Mouse (Mus musculus): ENCODE measurements around the gene Etv4.

Etv4 gene

DNA sequence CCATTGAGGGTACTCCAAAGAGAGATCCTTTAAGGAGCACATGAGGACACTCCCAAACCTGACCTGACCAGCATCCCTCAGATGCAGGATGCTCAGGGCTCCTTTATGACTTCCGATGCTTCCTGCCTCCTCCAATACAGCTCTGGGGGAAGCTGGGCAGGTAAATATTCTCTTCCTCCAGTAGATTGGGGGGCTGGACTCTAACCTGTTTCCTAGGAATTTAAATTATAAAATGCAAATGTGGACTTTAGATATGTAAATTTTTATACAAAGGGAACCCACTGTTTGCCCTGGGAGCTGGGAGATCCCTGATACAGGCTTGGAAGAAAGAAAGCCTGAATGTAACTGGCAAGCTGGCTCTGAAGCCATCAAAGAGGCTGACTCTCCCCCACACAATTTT lies 2.3 kb upstream of the Etv4 start:
- in situ Hi-C loops (cut with MboI; ENCODE audit: low sequenced_read_pairs) = no loop called here

DNA sequence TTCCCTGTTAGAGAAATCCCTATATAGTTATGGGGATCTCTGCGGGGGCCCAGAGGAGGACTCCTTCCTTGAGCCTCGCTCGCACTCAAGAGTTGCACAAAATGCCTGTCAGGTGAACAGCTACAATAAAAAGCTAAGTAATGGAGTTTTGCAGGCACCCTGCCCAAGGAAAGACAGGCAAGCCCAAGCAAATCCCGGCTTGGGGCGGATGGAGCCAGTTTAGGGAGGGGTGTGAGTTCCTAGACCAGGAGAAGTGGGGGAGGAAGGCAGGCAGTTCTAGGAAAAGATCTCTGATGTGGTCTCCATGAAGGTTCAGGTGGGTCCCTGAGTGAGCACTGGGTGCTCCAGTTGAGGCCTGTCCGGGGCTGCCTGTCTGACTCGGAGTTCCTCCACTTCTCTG lies 1.5 kb upstream of the Etv4 start:
- in situ Hi-C loops (cut with MboI; ENCODE audit: low sequenced_read_pairs) = no loop called here

DNA sequence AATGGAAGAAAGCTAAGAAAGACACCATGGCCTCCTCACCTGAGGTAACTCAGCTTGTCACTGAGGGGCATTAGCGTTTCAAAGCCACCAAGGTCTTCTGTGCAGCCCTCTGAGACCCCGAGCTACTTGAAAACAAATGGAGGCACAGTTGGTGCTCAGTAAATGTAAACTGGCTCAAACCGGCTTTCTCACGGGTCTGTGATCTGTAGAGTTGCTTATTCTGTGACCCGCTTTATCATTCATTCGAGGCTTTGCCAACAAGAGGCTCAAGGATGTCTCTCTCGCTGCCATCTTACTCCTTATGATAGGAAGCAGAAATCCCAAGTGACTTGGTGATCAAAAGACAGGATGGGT lies 658 bp upstream of the Etv4 start:
- in situ Hi-C loops (cut with MboI; ENCODE audit: low sequenced_read_pairs) = no loop called here

DNA sequence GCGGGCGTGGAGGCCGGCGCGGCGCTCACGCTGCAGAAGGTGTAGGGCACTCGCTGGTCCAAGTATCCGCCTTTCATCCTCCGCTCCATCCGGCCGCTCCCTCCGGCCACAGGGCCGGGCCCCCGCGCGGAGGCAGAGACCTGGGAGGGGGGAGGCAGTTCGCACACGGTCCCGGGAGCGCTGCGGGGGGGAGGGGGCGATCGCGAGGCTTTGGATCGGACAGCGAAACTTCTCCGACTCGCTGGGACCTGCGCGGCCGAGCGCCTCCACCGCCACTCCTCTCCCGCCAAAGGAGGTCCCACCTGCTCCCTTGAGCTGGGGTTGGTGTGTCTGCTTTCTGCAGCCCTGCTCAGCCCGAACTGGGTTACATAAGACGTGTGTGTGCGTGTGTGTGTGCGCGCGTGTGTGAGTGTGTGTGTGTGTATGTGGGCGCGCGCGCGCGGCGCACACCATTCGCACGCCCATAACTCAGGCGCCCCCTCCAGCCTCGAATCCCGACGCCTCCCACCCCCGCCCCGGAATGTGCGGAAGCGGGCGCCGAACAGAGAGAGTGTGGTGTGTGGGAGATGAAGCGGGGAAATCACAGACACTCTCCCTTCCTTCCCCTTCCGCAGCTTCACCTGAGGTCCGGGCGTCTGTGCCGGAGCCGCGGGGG lies 556 bp downstream of the Etv4 start:
- in situ Hi-C loops (cut with MboI; ENCODE audit: low sequenced_read_pairs) = no loop called here

DNA sequence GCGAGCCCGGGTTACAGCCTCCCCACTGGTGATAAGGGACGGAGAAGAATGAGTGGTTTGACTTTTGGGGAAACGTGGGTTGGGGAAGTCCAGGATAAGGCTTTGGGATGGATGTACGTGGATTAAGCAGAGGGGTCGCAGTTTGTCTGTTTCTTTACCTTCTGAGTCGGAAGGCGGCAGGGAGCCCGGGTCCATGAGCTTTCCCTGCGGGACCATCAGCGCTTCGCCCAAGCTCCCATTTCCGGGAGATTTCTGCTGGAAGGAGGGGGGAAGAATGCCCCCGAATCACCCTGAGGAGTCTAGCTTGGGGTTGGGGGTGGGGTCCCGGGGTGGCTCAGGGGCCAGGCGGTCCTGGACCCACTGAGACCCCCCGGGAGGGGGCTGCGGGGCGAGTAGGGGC lies 1.1 kb downstream of the Etv4 start:
- in situ Hi-C loops (cut with MboI; ENCODE audit: low sequenced_read_pairs) = no loop called here

DNA sequence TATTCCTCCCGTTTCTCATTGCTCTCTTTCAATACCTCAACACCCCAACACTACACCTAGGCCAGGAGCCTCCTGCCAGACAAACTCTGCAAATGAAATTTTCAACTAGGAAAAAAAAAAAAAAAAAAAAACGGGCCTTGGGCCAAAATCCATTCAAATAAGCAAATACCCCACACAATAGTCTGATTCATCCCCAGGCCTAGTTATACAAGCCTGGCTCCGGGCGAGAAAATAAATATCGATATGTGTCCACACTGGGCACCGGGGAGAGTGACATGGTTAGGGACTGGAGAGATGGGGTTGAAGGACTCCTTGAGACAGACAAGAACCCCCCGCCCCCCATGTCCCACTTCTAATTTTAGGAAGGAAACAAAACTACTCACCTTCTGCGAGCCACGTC lies 1.6 kb downstream of the Etv4 start:
- in situ Hi-C loops (cut with MboI; ENCODE audit: low sequenced_read_pairs) = no loop called here

DNA sequence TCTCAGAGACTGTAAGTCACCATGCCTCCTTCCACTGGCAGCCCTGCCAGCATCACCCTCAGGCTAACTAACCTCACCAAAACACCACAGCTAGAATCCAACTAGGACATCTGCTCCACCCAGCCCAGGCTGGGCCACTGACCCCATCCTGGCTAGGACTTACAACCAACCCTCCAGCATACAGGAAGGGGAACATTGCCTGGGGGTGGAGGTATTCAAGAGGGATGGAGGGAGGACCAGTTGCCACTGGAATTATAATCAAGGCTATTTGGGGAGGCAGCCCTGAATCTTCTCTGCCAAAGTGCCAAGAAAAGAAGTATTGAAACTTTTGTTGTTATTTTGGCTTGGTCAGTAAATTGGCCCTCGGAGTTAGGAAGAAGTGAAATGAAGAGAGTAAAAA lies 2.0 kb downstream of the Etv4 start:
- in situ Hi-C loops (cut with MboI; ENCODE audit: low sequenced_read_pairs) = no loop called here

DNA sequence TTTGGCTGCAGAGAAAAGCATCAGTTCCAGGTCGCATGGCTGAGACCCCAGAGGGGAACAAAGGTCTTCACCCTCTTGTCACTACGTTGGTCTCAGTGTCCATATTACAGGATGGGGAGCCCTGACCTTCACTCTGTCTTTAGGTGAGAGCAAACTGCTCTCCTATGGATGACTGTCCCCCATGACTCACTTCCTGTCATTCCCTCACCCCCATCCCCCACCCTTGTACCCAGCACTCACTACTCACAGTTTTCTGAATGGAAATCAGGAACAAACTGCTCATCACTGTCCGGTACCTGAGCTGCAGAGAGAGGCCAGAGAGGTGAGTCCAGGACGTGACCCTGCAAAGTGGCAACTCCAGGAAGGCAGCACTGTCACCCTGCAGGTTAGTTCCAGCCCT lies 8.3 kb downstream of the Etv4 start:
- in situ Hi-C loops (cut with MboI; ENCODE audit: low sequenced_read_pairs) = no loop called here

DNA sequence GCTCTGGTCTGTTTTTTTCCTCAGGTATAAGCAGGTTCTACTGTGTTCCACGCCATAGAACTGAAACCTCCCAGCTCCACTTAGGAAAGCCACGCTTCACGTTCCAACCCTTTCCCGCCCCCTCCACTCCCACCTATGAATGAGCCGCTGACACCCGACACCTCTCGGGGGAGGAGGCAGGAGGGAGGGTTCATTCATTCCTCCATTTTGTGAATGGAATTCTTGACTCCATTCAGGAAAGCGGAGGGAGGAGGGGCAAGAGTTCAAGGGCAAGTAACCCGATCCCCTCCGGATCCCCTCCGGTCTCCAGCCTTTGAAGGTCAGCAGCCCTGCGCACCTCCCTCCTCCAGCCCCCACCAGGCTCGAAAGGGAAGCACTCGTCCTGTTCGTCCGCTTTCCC lies 12.7 kb downstream of the Etv4 start:
- in situ Hi-C loops (cut with MboI; ENCODE audit: low sequenced_read_pairs) = no loop called here

DNA sequence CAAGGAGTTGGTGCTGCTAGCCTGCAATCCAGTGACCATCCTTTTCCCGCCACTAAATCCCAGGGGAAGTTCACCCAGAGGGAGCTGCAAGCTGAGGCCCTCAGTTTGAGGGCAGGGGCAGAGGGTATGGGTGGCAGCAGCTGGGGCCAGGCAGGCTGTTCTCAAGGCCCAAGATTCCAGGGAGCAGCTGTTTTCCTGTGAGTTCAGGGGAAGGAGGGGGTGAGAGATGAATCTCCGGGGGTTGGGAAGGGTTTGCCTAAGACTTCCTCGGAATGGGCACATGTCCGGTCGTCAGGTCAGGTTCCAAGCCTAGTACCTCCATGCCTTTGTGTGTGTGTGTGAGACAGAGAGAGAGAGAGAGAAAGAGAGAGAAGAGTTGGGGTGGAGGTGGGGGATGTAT lies 13.1 kb downstream of the Etv4 start:
- in situ Hi-C loops (cut with MboI; ENCODE audit: low sequenced_read_pairs) = no loop called here

DNA sequence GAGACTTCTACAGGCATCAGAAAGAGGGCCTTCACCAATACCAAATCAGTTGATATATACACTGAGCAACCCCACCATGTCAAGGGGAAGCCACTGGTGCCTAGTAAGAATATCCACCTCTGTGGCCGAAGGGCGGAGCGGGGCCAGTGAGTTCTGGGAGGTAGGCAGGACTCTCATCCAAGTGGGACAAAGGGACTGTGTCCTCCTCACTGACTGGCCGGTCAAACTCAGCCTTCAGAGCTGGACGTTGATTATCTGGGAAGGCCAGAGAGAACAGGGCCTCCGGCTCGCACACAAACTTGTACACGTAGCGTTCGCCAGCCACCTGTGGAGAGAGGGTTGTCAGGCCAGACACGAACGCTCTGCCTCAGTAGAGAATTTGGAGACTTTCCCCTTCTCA lies 14.9 kb downstream of the Etv4 start:
- in situ Hi-C loops (cut with MboI; ENCODE audit: low sequenced_read_pairs) = no loop called here

DNA sequence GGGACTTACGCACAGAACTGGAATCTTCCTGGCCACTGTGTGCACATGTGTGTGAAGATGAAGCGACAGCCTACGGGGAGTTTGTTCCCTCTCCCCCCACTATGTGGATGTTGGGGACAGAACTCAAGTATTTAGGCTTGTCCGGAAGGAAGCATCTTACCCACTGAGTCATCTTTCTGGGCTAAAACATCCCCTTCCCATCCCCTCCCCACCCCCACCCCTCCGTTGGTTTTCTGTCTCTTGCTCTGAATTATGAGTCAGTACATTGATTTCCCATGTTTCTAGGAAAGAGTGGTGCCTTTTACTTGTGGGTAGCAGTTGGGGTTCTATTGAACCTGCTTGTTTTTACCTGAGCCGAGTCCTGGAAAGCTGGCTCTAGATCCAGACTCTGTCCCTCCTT lies 16.4 kb downstream of the Etv4 start:
- in situ Hi-C loops (cut with MboI; ENCODE audit: low sequenced_read_pairs) = no loop called here

DNA sequence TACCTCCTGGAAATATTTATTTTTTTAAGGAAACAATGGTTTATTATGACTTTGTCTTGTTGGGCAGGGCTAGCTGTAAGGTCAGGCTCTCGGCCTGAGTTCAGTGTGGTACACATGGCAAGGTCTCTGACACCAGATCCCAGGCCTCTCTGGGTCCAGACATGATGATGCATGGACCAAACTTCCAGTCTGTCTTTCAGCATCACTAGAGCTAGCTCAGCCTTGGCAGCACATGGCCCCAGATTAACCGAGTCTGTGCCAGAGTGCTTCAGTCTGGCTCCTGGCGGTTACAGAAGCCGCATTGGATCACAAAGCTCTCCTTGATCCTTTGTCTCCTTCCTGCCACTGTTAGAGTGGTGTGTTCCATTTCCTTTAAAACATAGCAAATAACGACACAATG lies 17.8 kb downstream of the Etv4 start:
- in situ Hi-C loops (cut with MboI; ENCODE audit: low sequenced_read_pairs) = no loop called here

DNA sequence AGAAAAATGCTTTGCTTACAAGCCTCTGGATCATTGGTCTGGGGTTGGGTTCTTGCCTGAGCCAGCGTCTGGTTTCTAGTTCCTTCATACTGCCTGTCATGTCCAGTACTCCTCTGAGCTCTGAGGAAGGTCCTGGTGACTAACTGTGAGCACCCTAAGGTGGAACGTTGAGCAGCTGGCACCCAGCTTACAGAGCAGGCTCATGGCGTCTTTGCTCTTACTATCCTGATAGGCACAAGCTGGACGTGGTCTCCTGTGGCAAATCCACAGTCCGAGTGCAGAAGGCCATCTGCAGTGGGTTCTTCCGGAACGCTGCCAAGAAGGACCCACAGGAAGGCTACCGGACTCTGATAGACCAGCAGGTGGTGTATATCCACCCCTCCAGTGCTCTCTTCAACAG lies 20.6 kb downstream of the Etv4 start:
- in situ Hi-C loops (cut with MboI; ENCODE audit: low sequenced_read_pairs) = no loop called here

DNA sequence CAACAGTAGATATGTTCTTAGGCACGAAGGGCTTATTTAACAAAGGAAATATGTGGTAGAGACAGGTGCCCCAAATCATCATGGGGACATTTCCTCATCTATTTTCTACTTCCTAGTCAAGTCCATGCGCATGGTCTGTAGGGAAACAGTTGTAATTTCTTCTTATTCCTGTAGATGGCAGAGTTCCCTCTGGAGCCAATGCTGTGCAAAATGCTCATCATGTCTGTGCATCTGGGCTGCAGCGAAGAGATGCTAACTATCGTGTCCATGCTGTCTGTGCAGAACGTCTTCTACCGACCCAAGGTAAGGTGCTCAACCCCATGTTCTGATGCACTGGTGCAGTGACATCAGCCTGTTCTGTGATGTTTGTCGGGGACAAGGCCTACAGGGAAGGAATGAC lies 21.4 kb downstream of the Etv4 start:
- in situ Hi-C loops (cut with MboI; ENCODE audit: low sequenced_read_pairs) = no loop called here

DNA sequence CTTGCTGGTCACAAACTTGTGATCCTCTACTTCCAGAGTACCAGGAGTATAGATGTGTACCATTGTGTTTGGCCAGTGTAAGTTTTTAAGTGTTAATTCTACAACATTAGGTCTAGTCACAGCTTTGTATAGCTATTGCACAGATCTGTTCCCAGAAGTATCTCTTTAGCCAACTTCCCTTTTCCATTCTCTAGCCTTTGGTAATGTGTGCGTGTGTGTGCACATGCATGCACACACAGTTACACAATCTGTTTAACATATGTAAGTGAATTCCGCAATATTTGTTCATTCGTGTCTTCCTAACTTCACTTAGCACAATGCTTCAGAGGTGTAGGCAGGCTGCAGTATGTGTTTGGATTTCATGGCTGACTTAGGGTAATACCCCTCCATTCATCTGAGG lies 25.6 kb downstream of the Etv4 start:
- in situ Hi-C loops (cut with MboI; ENCODE audit: low sequenced_read_pairs) = no loop called here

DNA sequence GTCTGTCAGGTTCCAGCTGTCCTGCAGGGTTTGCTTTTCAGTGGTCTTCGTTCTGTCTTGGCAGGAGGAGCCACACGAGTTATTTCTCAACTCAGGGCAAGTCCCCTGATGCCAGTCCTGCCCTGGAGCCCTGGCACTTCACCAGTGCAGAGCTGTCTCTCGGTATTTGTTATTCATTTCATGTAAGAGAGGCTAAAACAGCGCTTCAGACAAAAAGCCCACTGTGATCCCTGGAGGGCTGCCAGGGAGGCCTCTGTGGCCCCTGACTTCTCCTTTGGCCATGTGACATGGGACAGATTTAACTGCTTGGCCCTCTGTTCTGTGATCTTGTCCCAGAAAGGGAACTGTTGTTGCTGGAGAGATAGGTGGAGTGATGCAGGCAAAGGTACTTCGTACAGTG lies 26.7 kb downstream of the Etv4 start:
- in situ Hi-C loops (cut with MboI; ENCODE audit: low sequenced_read_pairs) = no loop called here

DNA sequence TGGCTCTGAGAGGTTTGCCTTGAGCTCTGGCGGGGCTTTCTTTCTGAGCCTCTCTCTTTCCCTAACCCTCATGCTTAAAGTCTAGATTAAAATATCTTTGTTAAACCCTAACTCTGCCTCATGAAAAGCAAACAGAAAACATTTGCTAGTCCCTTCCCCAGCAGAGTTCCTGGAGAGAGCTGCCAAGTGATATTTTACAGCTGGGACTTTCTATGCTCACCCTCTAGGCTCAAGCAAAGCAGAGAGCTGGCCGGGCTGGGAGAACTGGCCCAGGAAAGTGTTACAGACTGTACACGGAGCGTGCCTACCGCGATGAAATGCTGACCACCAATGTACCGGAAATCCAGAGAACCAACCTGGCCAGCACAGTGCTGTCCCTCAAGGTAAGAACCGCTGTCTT lies 27.8 kb downstream of the Etv4 start:
- in situ Hi-C loops (cut with MboI; ENCODE audit: low sequenced_read_pairs) = no loop called here

DNA sequence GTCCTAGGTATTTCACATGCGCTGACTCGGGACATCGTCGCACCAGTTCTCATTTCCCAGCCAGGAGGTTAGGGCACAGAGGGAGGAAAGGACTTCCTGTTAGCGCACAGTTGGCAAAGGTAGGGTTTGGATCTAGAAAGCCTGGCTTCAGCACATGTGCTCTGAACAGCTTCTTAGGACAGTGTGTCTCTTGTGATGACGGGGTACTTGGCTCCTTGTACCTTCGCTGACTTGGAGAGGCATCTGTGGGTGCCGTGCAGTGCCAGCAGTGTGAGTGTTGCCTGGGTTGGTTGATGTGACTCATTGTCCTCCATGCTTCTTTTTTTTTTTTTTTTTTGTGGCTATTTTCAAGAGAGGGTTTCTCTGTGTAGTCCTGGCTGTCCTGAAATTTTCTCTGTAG lies 28.6 kb downstream of the Etv4 start:
- in situ Hi-C loops (cut with MboI; ENCODE audit: low sequenced_read_pairs) = no loop called here

DNA sequence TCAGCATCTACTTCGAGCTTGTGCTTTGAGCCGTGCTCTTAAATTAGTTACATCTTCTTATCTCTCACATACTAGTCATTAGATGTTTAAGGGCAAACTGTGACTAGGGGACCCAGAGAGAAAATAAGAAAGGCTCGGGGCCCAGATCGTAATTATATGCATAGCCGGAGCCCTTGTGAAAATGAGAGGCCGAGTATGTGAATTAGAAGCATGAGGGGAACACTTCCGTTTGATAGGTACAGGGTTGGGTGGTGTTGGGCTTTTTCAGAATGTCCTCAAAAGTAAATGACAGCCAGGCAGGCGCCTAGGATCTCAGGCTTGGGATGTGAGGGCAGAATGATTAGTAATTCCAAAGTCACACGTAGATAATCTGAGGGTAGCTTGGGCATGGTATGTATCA lies 51.6 kb downstream of the Etv4 start:
- in situ Hi-C loops (cut with MboI; ENCODE audit: low sequenced_read_pairs) = loop anchor here (5.0 kb wide), 1 partner anchor 66 kb away; the partner anchor contains the start of gene Arl4d

DNA sequence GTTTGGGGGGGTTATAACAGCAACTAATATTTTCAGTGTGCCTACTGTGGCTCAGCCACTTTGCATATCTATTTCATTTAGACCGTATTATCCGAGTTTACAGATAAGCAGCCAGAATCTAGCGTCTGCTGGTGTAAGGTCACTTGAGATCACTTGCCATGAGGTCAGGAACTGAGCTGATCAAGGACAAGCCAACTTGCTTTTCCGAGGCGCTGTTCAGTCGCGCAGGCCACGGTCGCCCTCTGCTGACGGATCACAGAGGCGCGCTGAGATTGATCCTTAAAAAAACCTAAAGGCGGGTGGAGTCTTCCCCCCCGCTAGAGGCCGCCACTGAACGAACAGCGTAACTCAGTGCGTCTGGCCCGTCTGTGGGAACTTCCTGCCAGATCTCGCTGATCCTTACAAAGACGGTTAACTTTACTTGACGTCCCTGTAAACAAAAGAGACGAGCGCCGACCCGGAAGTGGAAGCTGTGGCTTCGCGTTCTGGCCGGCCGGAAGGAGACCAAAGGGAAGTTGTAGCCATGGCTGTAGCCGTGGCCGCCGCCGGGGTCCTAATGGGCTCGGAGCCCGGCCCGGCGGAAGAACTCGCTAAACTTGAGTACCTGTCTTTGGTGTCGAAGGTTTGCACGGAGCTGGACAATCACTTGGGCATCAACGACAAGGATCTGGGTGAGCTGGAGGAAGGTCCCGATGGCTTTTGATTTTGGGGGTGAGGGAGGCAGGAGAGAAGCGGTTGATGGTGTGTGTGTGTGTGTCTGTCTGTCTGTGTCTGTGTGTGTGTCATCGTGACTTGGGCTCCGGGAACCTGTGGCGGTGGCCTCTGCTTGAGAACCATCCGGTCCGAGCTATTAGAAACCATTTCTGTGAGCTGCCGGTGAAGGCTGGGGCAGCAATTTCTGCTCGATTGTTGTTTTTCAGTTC lies 52.4 kb downstream of the Etv4 start, which contains the start of gene Dhx8:
Gene Dhx8, plus strand, starts transcription at position 402 of the 923 bp plus-strand sequence.
- in situ Hi-C loops (cut with MboI; ENCODE audit: low sequenced_read_pairs) = loop anchor here (5.0 kb wide), 1 partner anchor 65 kb away; the partner anchor contains the start of gene Arl4d

DNA sequence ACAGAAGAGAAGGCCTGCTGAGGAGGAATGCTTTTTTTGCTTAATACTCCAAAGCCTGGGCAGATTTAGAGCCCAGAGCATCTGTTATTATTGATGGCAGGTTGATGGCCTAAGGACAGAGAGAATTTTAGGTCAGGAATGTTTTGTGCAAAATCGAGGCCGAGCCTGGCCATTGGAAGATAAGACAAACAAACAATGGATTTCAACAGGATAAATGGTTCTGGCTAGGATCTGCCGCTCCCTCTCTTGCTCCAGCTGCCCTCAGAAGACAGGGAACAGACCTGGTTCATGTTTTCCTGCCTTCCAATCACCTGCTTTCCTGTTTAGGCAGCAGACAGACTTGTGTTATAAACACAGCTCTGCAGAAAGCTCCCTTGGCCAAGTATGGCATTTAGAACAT lies 55.9 kb downstream of the Etv4 start:
- in situ Hi-C loops (cut with MboI; ENCODE audit: low sequenced_read_pairs) = no loop called here

Data from CH12F3 (cell line).